Mouse (Mus musculus) spleen, postnatal 0 days (tissue): ENCODE results near the gene Vmn1r151. TPM values are rescaled to one million over a fixed set of nuclear protein-coding genes. Genes with fewer than 3 reads are reported as not detected.

Source experiments
- polyA plus RNA-seq: library from polyadenylated mRNA; unstranded; fragments of >200 nt; fragmentation: Nextera tagmentation; extraction: Ambion mirVana; gene quantifications from 2 replicates; pipeline ENCODE4 v1.2.1, GENCODE M21; 2015

Vmn1r151 gene
- not detected in 2 replicates for polyA plus RNA-seq

DNA sequence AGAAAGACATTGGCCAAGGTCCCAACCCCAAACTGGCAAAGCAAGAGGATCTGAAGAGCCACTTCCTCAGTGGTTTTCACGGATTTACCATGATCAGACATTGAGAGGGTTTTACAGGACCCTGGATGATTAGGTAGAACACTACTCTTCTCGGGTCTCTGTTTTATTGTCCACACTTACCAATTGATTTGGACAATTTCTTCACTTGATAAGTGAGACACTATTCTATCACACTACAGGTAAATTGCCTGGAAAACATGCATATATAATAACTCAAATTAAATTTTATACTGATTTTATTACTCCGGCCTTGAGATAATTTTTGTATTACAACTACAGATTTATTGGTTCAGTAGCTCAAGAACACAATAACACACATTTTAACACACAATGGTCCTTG lies at the start of gene Vmn1r151:
Gene Vmn1r151 (minus strand): TSS at position 101 of the 400 bp plus-strand sequence.

DNA sequence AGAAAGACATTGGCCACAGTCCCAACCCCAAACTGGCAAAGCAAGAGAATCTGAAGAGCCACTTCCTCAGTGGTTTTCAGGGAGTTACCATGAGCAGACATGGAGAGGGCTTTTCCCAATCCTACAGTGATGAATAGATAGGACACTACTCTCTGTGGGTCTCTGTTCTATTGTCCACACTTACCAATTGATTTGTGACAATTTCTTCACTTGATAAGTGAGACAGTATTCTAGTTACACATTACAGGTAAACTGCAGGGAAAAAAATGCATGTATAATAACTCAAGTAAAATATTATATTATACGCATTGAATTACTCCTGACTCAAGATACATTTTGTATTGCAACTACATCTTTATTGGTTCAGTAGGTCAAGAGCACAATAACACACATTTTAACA lies 35.3 kb upstream of the Vmn1r151 start, which contains the start of gene Gm8677:
Gene Gm8677 (minus strand): TSS at position 101 of the 400 bp plus-strand sequence.

DNA sequence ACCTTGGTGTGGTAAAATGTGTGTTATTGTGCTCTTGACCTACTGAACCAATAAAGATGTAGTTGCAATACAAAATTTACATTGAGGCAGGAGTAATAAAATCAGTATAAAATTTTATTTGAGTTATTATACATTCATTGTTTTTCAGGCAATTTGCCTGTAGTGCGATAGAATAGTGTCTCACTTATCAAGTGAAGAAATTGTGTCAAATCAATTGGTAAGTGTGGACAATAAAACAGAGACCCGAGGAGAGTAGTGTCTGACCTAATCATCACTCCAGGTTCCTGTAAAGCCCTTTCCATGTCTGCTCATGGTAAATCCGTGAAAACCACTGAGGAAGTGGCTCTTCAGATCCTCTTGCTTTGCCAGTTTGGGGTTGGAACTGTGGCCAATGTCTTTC lies 23.2 kb upstream of the Vmn1r151 start, which contains the start of gene Vmn1r152:
Gene Vmn1r152 (plus strand): TSS at position 301 of the 400 bp plus-strand sequence.

DNA sequence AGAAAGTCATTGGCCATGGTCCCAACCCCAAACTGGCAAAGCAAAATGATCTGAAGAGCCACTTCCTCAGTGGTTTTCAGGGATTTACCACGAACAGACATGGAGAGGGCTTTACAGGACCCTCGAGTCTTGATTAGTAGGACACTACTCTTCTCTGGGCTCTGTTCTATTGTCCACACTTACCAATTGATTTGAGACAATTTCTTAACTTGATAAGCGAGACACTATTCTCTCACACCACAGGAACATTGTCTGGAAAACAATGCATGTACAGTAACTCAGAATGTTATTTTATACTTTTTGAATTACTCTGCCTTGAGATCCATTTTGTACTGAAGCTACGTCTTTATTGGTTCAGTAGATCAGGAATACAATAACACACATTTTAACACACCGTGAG lies 35.5 kb downstream of the Vmn1r151 start, which contains the start of gene Gm10665:
Gene Gm10665 (minus strand): TSS at position 101 of the 400 bp plus-strand sequence.

Other genes with a start within 250 kb of the Vmn1r151 start
- not detected in 2 replicates for gene Gm4187, start 170.0 kb downstream of the Vmn1r151 start, polyA plus RNA-seq
- not detected in 2 replicates for gene Gm8660, start 128.6 kb downstream of the Vmn1r151 start, polyA plus RNA-seq
- not detected in 2 replicates for gene Vmn1r148, start 86.1 kb downstream of the Vmn1r151 start, polyA plus RNA-seq
- not detected in 2 replicates for gene Vmn1r149, start 61.4 kb downstream of the Vmn1r151 start, polyA plus RNA-seq
- gene Gm10665, start 35.6 kb downstream of the Vmn1r151 start, polyA plus RNA-seq, result not detected in 2 replicates
- not detected in 2 replicates for gene Vmn1r152, start 23.3 kb upstream of the Vmn1r151 start, polyA plus RNA-seq
- not detected in 2 replicates for gene Gm8677, start 35.2 kb upstream of the Vmn1r151 start, polyA plus RNA-seq
- gene Gm4201, start 65.7 kb upstream of the Vmn1r151 start, polyA plus RNA-seq, result not detected in 2 replicates
- not detected in 2 replicates for gene Gm4565, start 88.4 kb upstream of the Vmn1r151 start, polyA plus RNA-seq
- gene Vmn1r155, start 158.3 kb upstream of the Vmn1r151 start, polyA plus RNA-seq, result not detected in 2 replicates
- not detected in 2 replicates for gene Gm8693, start 192.6 kb upstream of the Vmn1r151 start, polyA plus RNA-seq
- gene Gm4567, start 220.0 kb upstream of the Vmn1r151 start, polyA plus RNA-seq, result not detected in 2 replicates